Mouse (Mus musculus) spleen, postnatal 36 days (tissue): Measurements from ENCODE around the gene Sowaha.
"Not testable (repeated sequence)": the region's sequence is repeated elsewhere in the genome, so short reads cannot be mapped to it uniquely, and the experiment has no call there.

Source experiments
- DNase-seq, 2 experiments: peaks; one replicate each; pipeline ENCODE4 v3.0.0; 2022; ENCODE audit warnings: low spot score in 2 of 2, mixed read lengths in 1 of 2

Sowaha gene

GRCm38 (mm10) chr11:53441921-53442320 is 38.2 kb downstream of the Sowaha start:
- DNase-seq: no peak

GRCm38 (mm10) chr11:53436338-53436737 is 43.7 kb downstream of the Sowaha start:
- DNase-seq: no peak

- DNase-seq: no peak
Observed at GRCm38 (mm10) chr11:53435504-53435903, 44.6 kb downstream of the Sowaha start.

GRCm38 (mm10) chr11:53433057-53433456 is 47.0 kb downstream of the Sowaha start:
- no peak for DNase-seq

DNA sequence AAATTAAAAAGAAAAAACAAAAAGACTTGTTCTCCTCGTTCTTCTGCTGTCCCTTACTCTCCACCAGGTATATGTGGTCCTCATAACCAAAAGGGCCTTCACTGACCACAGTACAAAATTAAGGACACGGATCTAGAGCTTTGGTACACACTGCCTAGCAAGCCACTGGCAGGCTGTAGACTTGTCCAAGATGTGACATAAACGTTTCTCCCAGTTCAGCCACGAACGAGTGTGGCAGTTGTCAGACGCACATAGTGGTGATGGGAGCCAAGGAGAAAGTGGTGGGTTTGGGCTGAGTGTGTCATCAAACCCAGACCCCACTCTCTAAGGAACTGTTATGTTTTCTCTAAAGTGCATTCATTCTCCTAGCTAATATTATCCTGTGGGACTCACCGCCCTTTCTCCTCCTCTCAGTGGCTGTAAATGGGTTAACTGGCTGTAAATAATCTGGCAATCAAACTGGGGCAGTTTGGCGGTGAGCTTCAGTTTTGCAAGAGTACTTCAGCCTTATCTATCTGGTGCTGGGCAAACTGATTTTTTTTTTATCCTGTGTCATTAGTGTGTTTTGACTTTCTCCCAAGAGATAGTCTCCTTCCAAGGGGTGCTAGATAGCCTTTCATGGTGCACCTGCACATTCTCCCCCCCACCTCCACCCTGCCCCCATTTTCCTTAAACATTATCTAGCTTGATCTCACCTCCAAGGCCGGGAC is 48.6 kb downstream of the Sowaha start:
- peak in 1 of 2 experiments; percentile 8 for DNase-seq

- DNase-seq: peak; percentile 99 to 100
Observed at GRCm38 (mm10) chr11:53430670-53431346, 49.3 kb downstream of the Sowaha start, which contains the start of the genes Uqcrq and Gdf9. TSS of gene Uqcrq (minus strand) at chr11:53430831. TSS of gene Gdf9 (plus strand) at chr11:53431023.

DNA sequence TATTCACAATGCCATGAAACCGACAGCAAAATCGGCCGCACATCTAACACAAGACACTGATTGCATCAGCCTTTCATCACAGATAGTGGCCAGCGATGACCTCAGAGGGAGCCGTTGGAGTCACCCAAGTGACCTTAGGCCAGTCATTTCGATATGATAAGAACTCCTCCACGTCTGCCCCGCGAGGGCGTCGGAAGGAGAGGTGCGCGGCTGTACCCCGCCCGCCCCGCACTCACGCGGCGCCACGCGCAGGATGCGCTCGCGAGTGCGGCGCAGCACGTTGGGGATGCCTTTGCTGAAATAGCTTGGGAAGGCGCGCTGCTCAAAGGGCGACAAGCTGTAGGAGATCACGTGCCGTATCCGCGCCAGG is 49.8 kb downstream of the Sowaha start:
- no peak for DNase-seq

DNA sequence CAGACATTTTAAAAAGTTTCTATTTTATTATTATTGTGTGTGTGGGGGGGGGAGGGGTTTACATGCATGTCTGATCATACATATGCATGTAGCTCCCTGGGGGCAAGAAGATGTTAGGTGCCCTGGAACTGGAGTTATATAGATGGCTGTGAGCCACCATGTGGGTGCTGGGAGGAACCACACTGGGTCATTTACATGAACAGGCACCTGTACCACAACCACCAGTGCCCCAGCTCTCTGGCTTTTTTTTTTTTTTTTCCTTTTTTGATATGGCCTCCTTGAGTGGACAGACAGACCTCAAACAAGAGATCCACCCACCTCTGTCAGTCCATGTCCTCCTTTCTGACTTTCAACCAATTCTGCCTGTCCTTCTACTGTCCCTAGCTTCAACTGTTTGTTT is 50.9 kb downstream of the Sowaha start:
- no peak for DNase-seq

DNA sequence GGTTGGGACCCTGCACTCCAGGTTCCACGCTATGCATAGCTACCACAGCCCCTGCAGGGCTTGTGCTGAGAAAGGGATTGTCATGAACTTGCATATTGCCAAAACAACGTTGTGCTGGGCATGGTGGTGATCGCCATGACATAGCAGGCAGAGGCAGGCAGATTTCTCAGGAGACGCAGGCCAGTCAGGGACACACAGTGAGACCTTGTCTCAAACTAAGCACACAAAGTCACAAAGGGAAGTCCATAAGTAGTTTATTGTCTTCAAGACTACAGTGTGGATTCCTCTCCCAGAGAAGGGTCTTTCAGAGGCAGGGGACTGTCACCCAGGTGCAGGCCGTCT is 51.4 kb downstream of the Sowaha start:
- DNase-seq: no peak

- no peak for DNase-seq
Observed at GRCm38 (mm10) chr11:53427993-53428715, 51.9 kb downstream of the Sowaha start.

DNA sequence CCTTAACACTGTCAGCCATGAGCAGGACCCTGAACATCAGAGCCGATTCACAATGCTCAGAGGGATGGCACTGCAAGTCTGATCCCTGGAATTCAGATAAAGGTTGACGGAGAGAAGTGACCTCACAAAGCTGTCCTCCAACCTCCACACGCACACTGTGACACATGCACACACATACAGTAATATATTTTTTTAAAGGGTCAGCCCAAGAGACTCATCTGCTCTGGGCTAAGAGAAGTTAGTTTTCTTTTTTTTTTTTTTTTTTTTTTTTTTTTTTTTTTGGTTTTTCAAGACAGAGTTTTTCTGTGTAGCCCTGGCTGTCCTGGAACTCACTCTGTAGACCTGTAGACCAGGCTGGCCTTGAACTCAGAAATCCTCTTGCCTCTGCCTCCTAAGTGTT is 53.2 kb downstream of the Sowaha start:
- not testable (repeated sequence) for DNase-seq
